Mouse (Mus musculus): ENCODE data around the gene Pbx2. TPM values are rescaled to one million over a fixed set of nuclear protein-coding genes. Genes with fewer than 3 reads are reported as not detected.

The Pbx2 gene
- total and polyA plus RNA-seq, 2 experiments from 2014 or later: 9.6 to 95.6 TPM

GRCm38 (mm10) chr17:34561200-34561599 lies 29.9 kb upstream of the Pbx2 start:
- ATAC-seq (ENCODE audit: low FRiP score) (no peak), DNase-seq (ENCODE audit: low spot score) (no peak)
- H3K4me2 ChIP-seq (ENCODE audit: low read depth, low read length, poor library complexity, severe bottlenecking): no peak overlapping the region
- no peaks in the 10 kb centered on the region for H3K36me3 ChIP-seq (ENCODE audit: insufficient read depth, low read length)
- no peak overlapping the region for H3K27ac ChIP-seq (ENCODE audit: low read depth, low read length)
- H3K9ac ChIP-seq (replicated peaks; ENCODE audit: low read length, poor library complexity, severe bottlenecking): 0 out of 2 replicates have a peak overlapping the region, but pooled peaks have one; percentile 8
- no peaks in the 10 kb centered on the region for H3K4me1 ChIP-seq (ENCODE audit: insufficient read depth, low read length)
- 41% methylated on average over 8 of the region's 8 CpGs for WGBS
- H3K27me3 ChIP-seq (ENCODE audit: insufficient read depth, low read length): no peaks in the 10 kb centered on the region
- TF ChIP-seq CTCF (IDR thresholded peaks at IDR 0.05): no peak
- no peak overlapping the region for H3K4me3 ChIP-seq (ENCODE audit: low read depth, low read length)
- no peaks in the 10 kb centered on the region for H3K9me3 ChIP-seq (ENCODE audit: low read length)

GRCm38 (mm10) chr17:34562595-34562994 lies 28.5 kb upstream of the Pbx2 start:
- WGBS: 82% methylated on average over 3 of the region's 3 CpGs
- ATAC-seq (ENCODE audit: low FRiP score): no peak
- no peak overlapping the region for H3K4me3 ChIP-seq (ENCODE audit: low read depth, low read length)
- no peaks in the 10 kb centered on the region for H3K36me3 ChIP-seq (ENCODE audit: insufficient read depth, low read length)
- no peak overlapping the region for H3K4me2 ChIP-seq (ENCODE audit: low read depth, low read length, poor library complexity, severe bottlenecking)
- no peak overlapping the region for H3K27ac ChIP-seq (ENCODE audit: low read depth, low read length)
- no peak for DNase-seq (ENCODE audit: low spot score)
- no peaks in the 10 kb centered on the region for H3K27me3 ChIP-seq (ENCODE audit: insufficient read depth, low read length)
- H3K9me3 ChIP-seq (ENCODE audit: low read length): no peaks in the 10 kb centered on the region
- no peak overlapping the region for H3K9ac ChIP-seq (replicated peaks; ENCODE audit: low read length, poor library complexity, severe bottlenecking)
- H3K4me1 ChIP-seq (ENCODE audit: insufficient read depth, low read length): no peaks in the 10 kb centered on the region
- TF ChIP-seq CTCF (IDR thresholded peaks at IDR 0.05): no peak

- no peaks in the 10 kb centered on the region for H3K4me1 ChIP-seq (ENCODE audit: insufficient read depth, low read length)
- no peak overlapping the region for H3K9ac ChIP-seq (replicated peaks; ENCODE audit: low read length, poor library complexity, severe bottlenecking)
- H3K4me2 ChIP-seq (ENCODE audit: low read depth, low read length, poor library complexity, severe bottlenecking): no peak overlapping the region
- no peak overlapping the region for H3K27ac ChIP-seq (ENCODE audit: low read depth, low read length)
- 82% methylated on average over 11 of the region's 11 CpGs for WGBS
- no peak for TF ChIP-seq CTCF (IDR thresholded peaks at IDR 0.05)
- no peaks in the 10 kb centered on the region for H3K9me3 ChIP-seq (ENCODE audit: low read length)
- H3K4me3 ChIP-seq (ENCODE audit: low read depth, low read length): no peak overlapping the region
- ATAC-seq (ENCODE audit: low FRiP score): no peak
- no peaks in the 10 kb centered on the region for H3K36me3 ChIP-seq (ENCODE audit: insufficient read depth, low read length)
- H3K27me3 ChIP-seq (ENCODE audit: insufficient read depth, low read length): no peaks in the 10 kb centered on the region
- DNase-seq (ENCODE audit: low spot score): no peak
Observed at GRCm38 (mm10) chr17:34563354-34563753, 27.7 kb upstream of the Pbx2 start.

- Histone ChIP-seq H3K9ac (replicated peaks; ENCODE audit: low read length, poor library complexity, severe bottlenecking) (no peak within 1 kb of the TSS), H3K9me3 (ENCODE audit: low read length) (no peaks in the 10 kb centered on the region), H3K4me2 (ENCODE audit: low read depth, low read length, poor library complexity, severe bottlenecking) (peak within 1 kb of the TSS; percentile 22; the same call in 1 of the 2 replicates), H3K4me1 (ENCODE audit: insufficient read depth, low read length) (no peaks in the 10 kb centered on the region), H3K27ac (ENCODE audit: low read depth, low read length) (peak within 1 kb of the TSS; percentile 51; the same call in 1 of the 2 replicates), H3K4me3 (ENCODE audit: low read depth, low read length) (no peak within 1 kb of the TSS), H3K27me3 (ENCODE audit: insufficient read depth, low read length) (no peaks in the 10 kb centered on the region), H3K36me3 (ENCODE audit: insufficient read depth, low read length) (no peaks in the 10 kb centered on the region)
- no peak for ATAC-seq (ENCODE audit: low FRiP score)
- DNase-seq (ENCODE audit: low spot score): no peak
- no peak for TF ChIP-seq CTCF (IDR thresholded peaks at IDR 0.05)
- WGBS: 23% methylated on average over 6 of the region's 6 CpGs
Observed at GRCm38 (mm10) chr17:34564003-34564421, 27.1 kb upstream of the Pbx2 start, which contains the start of gene Notch4. Gene Notch4, plus strand, starts transcription at chr17:34564268.

- H3K36me3 ChIP-seq (ENCODE audit: insufficient read depth, low read length): no peaks in the 10 kb centered on the region
- peak overlapping the region; percentile 22; the same call in 1 of the 2 replicates for H3K4me2 ChIP-seq (ENCODE audit: low read depth, low read length, poor library complexity, severe bottlenecking)
- ATAC-seq (ENCODE audit: low FRiP score) (no peak), DNase-seq (ENCODE audit: low spot score) (no peak)
- H3K9ac ChIP-seq (replicated peaks; ENCODE audit: low read length, poor library complexity, severe bottlenecking): no peak overlapping the region
- H3K9me3 ChIP-seq (ENCODE audit: low read length): no peaks in the 10 kb centered on the region
- H3K27me3 ChIP-seq (ENCODE audit: insufficient read depth, low read length): no peaks in the 10 kb centered on the region
- peak overlapping the region; percentile 51; the same call in 1 of the 2 replicates for H3K27ac ChIP-seq (ENCODE audit: low read depth, low read length)
- TF ChIP-seq CTCF (IDR thresholded peaks at IDR 0.05): no peak
- H3K4me3 ChIP-seq (ENCODE audit: low read depth, low read length): no peak overlapping the region
- no peaks in the 10 kb centered on the region for H3K4me1 ChIP-seq (ENCODE audit: insufficient read depth, low read length)
- WGBS: 56% methylated on average over 3 of the region's 3 CpGs
Observed at GRCm38 (mm10) chr17:34564796-34565195, 26.3 kb upstream of the Pbx2 start.

GRCm38 (mm10) chr17:34567311-34567710 lies 23.8 kb upstream of the Pbx2 start:
- H3K4me3 ChIP-seq (ENCODE audit: low read depth, low read length): no peak overlapping the region
- no peaks in the 10 kb centered on the region for H3K4me1 ChIP-seq (ENCODE audit: insufficient read depth, low read length)
- H3K4me2 ChIP-seq (ENCODE audit: low read depth, low read length, poor library complexity, severe bottlenecking): no peak overlapping the region
- no peak overlapping the region for H3K27ac ChIP-seq (ENCODE audit: low read depth, low read length)
- WGBS: 67% methylated on average over 9 of the region's 9 CpGs
- no peak for TF ChIP-seq CTCF (IDR thresholded peaks at IDR 0.05)
- no peaks in the 10 kb centered on the region for H3K36me3 ChIP-seq (ENCODE audit: insufficient read depth, low read length)
- H3K9me3 ChIP-seq (ENCODE audit: low read length): no peaks in the 10 kb centered on the region
- no peak for ATAC-seq (ENCODE audit: low FRiP score)
- no peaks in the 10 kb centered on the region for H3K27me3 ChIP-seq (ENCODE audit: insufficient read depth, low read length)
- no peak overlapping the region for H3K9ac ChIP-seq (replicated peaks; ENCODE audit: low read length, poor library complexity, severe bottlenecking)
- DNase-seq (ENCODE audit: low spot score): no peak

All from midbrain, postnatal 0 days (tissue).